Mouse (Mus musculus) stomach, postnatal 0 days (tissue): ENCODE results near the gene Map2k6. TPM values are rescaled to one million over a fixed set of nuclear protein-coding genes. Genes with fewer than 3 reads are reported as not detected.

Experiments used
- ATAC-seq: fragments of 200-750 bp; cut with Nextera tagmentation; 2 replicates; pipeline ENCODE4 v1.8.0; 2017; ENCODE audit not compliant: low FRiP score, low TSS enrichment
- DNase-seq: peaks from one replicate; pipeline ENCODE4 v3.0.0-alpha.2; 2016; ENCODE audit warnings: low spot score
- H3K27ac ChIP-seq: fragments of 300-500 bp; sonication (generic); replicated peaks from 2 replicates; pipeline ENCODE4 v1.5.1; 2014; ENCODE audit warnings: mild to moderate bottlenecking, control low read depth
- H3K27me3 ChIP-seq: fragments of 300-500 bp; sonication (generic); 2 replicates; pipeline ENCODE4 v1.6.1; 2014; ENCODE audit warnings: low read length; ENCODE audit not compliant: control insufficient read depth, insufficient read depth
- H3K36me3 ChIP-seq: fragments of 300-500 bp; sonication (generic); 2 replicates; pipeline ENCODE4 v1.6.1; 2014; ENCODE audit warnings: low read length, mixed read lengths; ENCODE audit not compliant: control insufficient read depth, insufficient read depth
- H3K4me1 ChIP-seq: fragments of 300-500 bp; sonication (generic); replicated peaks from 2 replicates; pipeline ENCODE4 v1.6.1; 2014; ENCODE audit warnings: antibody characterized with exemption; ENCODE audit not compliant: control insufficient read depth, insufficient read depth
- H3K4me2 ChIP-seq: fragments of 300-500 bp; sonication (generic); replicated peaks from 2 replicates; pipeline ENCODE4 v1.6.1; 2014; ENCODE audit warnings: low read depth, mild to moderate bottlenecking, control low read depth, moderate library complexity
- H3K4me3 ChIP-seq: fragments of 300-500 bp; sonication (generic); 2 replicates; pipeline ENCODE4 v1.5.1; 2014; ENCODE audit warnings: low read depth, low read length, control low read depth
- H3K9ac ChIP-seq: fragments of 300-500 bp; sonication (generic); 2 replicates; pipeline ENCODE4 v1.6.1; 2014; ENCODE audit warnings: mild to moderate bottlenecking, low read length, control low read depth, mixed read lengths
- H3K9me3 ChIP-seq: fragments of 300-500 bp; sonication (generic); 2 replicates; pipeline ENCODE4 v1.6.1; 2016; ENCODE audit warnings: low read length; ENCODE audit not compliant: control insufficient read depth
- CTCF ChIP-seq: IDR thresholded peaks from 2 replicates; pipeline ENCODE4 v1.5.1; 2016; ENCODE audit warnings: antibody characterized with exemption, low read depth, mild to moderate bottlenecking, moderate library complexity
- EP300 ChIP-seq: optimal IDR thresholded peaks from 2 replicates; pipeline ENCODE3; 2016; ENCODE audit warnings: antibody characterized with exemption
- WGBS: fragments of 180-500 bp; shearing (Covaris S2); extraction: QIAGEN DNeasy Blood & Tissue Kit; methylation state at CpG from one replicate; pipeline ENCODE4 v1.1.7; 2014; 5-methylcytosine and 5-hydroxymethylcytosine counted together
- polyA plus RNA-seq: library from polyadenylated mRNA; unstranded; fragments of >200 nt; fragmentation: Nextera tagmentation; extraction: Ambion mirVana; gene quantifications from 2 replicates; pipeline ENCODE4 v1.2.1, GENCODE M21; 2015

Gene Map2k6
- polyA plus RNA-seq, 1 experiment from 2014 or later: 6.0 TPM

DNA sequence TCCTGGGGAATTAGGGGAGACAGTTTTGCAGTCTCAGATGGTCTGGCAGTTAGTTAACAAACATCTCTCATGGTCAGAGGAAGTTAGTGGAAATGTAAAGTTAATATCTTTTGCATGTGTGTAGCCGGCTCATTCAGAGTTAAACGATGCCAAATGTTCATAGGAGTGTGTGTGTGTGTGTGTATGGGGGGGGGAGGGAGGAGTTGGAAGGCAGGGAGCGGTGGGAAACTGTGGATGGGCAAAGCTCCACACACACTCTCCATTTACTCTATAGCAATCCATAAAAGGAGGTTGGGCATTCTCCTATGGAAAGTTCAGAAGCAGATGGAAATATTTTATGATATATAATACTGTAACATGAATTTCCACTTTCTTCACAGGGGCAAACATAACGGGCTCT is 135.9 kb downstream of the Map2k6 start:
- Histone ChIP-seq H3K9ac (no peak overlapping the region), H3K4me1 (no peaks in the 10 kb centered on the region), H3K4me2 (no peak overlapping the region), H3K27ac (no peak overlapping the region), H3K9me3 (no peaks in the 10 kb centered on the region), H3K4me3 (no peak overlapping the region), H3K36me3 (no peaks in the 10 kb centered on the region), H3K27me3 (no peaks in the 10 kb centered on the region)
- DNase-seq: no peak
- 66% methylated on average over 4 of the region's 4 CpGs for WGBS
- TF ChIP-seq EP300 (no peak), CTCF (no peak)
- no peak for ATAC-seq

DNA sequence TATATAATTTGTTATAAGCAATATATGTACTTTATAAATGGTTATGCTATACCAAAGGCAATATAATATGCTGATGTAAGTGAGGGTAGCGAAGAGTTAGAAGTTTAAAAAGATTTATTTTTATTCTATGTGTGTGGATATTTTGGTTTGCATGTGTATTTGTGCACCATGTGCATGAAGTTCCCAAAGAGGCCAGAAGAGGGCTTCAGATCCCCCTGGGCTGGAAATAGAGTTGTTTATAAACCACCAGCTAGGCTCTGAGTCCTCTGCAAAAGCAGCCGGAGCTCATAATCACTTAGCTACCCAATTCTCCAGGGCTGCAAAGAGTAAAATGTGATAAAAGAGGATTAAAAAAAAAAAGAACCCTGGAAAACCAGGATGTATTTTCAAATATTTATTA is 137.6 kb downstream of the Map2k6 start:
- Histone ChIP-seq H3K27ac (no peak overlapping the region), H3K36me3 (no peaks in the 10 kb centered on the region), H3K27me3 (no peaks in the 10 kb centered on the region), H3K4me2 (no peak overlapping the region), H3K9me3 (no peaks in the 10 kb centered on the region), H3K4me1 (no peaks in the 10 kb centered on the region), H3K4me3 (no peak overlapping the region), H3K9ac (no peak overlapping the region)
- WGBS: 90% methylated on average over 2 of the region's 2 CpGs
- TF ChIP-seq CTCF (peak; percentile 47), EP300 (no peak)
- ATAC-seq (no peak), DNase-seq (no peak)

DNA sequence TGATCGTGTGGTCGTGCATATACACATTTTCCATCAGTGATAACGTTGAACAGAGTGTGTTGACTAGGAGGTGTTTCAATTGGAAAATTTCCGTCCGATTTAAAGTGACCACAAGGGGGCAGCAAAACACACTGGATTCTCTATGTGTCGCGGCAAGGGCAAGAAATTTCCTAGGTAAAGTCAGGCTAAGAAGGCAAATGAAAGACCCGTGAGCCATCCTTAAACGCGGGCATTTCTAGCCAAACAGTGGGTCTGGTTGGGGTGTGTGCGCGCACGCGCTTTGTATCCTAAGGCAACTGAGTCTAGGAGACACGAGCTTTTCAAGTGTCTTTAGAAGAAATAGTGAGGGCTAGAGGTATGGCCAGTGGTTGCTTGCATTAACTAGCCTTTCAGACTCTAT is 138.7 kb downstream of the Map2k6 start:
- ATAC-seq (0 out of 2 replicates have a peak, but pooled peaks have one; percentile 26), DNase-seq (peak; percentile 72)
- Histone ChIP-seq H3K27me3 (no peaks in the 10 kb centered on the region), H3K9ac (no peak overlapping the region), H3K4me1 (no peaks in the 10 kb centered on the region), H3K4me2 (peak overlapping the region; percentile 43), H3K4me3 (no peak overlapping the region), H3K27ac (no peak overlapping the region), H3K36me3 (no peaks in the 10 kb centered on the region), H3K9me3 (no peaks in the 10 kb centered on the region)
- 7% methylated on average over 15 of the region's 15 CpGs for WGBS
- TF ChIP-seq EP300: no peak
- peak; percentile 91 for TF ChIP-seq CTCF

DNA sequence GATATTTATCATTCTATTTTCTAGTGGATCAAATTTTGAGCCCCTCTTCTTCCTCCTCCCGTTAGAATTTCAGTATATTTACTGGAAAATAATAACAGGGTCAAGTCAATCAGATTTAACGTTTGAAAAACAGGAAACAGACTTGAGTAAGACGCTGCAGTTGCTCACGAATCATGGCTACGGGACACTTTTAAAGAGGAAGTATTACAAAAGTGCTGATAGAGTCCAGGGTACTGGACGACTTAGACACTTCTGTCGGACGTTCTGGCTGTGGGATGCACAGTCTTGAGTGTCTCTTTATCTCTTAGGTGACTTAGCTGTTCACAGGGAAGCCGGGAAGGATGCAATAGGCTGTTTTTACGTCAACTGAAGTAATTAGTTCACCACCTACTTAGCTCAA is 139.3 kb downstream of the Map2k6 start:
- ATAC-seq (no peak), DNase-seq (no peak)
- Histone ChIP-seq H3K4me1 (no peaks in the 10 kb centered on the region), H3K9ac (no peak overlapping the region), H3K36me3 (no peaks in the 10 kb centered on the region), H3K4me2 (no peak overlapping the region), H3K27me3 (no peaks in the 10 kb centered on the region), H3K9me3 (no peaks in the 10 kb centered on the region), H3K4me3 (no peak overlapping the region), H3K27ac (no peak overlapping the region)
- TF ChIP-seq EP300 (no peak), CTCF (no peak)
- WGBS: 63% methylated on average over 10 of the region's 10 CpGs

DNA sequence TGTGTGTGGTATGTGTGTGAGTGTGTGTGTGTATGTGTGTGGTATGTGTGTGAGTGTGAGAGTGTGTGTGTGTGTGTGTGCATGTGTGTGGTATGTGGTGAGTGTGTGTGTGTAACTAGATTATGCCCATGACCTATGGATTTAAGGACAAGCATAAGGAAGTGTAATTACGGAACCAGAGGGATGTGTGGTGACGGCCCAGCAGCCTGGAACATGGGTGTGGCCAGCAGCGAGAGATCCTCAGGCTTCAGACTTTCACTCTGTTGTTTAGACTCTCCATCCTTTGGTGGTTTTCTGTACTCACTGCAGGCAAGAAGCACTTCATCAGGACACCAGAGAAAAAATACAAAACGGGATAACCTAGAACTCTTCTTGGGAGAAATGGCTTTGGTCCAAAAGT is 143.0 kb downstream of the Map2k6 start:
- H3K4me3 ChIP-seq: no peak overlapping the region
- DNase-seq (no peak), ATAC-seq (no peak)
- no peak for TF ChIP-seq CTCF
- no peak for TF ChIP-seq EP300
- no peak overlapping the region for H3K9ac ChIP-seq
- 74% methylated on average over 4 of the region's 4 CpGs for WGBS
- no peak overlapping the region for H3K4me2 ChIP-seq
- H3K36me3 ChIP-seq: no peaks in the 10 kb centered on the region
- no peaks in the 10 kb centered on the region for H3K4me1 ChIP-seq
- no peaks in the 10 kb centered on the region for H3K27me3 ChIP-seq
- no peaks in the 10 kb centered on the region for H3K9me3 ChIP-seq
- no peak overlapping the region for H3K27ac ChIP-seq

DNA sequence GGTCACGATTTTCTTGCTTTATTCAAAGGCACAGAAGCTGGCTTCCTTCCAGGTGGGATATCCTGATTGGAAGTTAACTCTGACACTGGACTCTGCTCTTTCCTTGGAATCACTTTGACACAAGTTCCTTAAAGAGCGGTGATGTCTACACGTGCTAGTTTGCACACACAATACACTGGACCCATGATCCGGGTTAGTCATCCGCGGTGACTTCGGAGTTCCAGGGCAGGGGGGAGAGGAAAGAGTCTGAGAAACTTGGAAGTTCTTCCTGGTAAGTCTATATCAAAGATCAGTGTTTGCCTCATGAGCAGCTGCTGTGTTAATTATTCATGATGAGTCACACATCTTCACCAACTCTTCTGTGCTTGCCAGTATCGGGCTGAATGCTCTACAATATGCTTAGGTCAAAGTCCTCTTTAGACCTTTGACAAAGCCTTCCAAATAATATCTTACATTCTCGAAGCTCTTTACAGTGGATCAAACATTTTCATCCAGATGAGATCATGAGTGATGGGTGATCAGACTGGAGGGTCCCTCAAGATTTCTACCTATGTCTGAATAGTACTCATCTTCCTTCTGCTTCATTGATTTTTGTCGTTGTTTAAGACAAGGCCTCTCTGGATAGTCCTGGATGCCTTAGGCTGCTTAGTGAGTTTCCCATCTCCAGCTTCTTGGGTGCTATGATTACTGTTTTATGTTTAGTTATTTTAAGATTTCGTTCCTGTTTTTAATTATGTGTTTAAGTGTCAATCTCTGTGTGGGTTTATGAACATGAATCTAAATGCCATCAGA is 145.7 kb downstream of the Map2k6 start:
- no peaks in the 10 kb centered on the region for H3K9me3 ChIP-seq
- H3K4me2 ChIP-seq: no peak overlapping the region
- DNase-seq: peak; percentile 52
- no peak overlapping the region for H3K4me3 ChIP-seq
- no peak overlapping the region for H3K9ac ChIP-seq
- WGBS: 65% methylated on average over 11 of the region's 11 CpGs
- H3K4me1 ChIP-seq: no peaks in the 10 kb centered on the region
- no peak overlapping the region for H3K27ac ChIP-seq
- ATAC-seq: peak; percentile 98
- TF ChIP-seq EP300 (no peak), CTCF (no peak)
- H3K36me3 ChIP-seq: no peaks in the 10 kb centered on the region
- no peaks in the 10 kb centered on the region for H3K27me3 ChIP-seq
